Mouse (Mus musculus) erythroblast, embryonic 14.5 days (primary cell): ENCODE measurements around the gene Npepps.

Experiments used
- GATA1 ChIP-seq: IDR thresholded peaks from 2 replicates; pipeline ENCODE4 v1.6.1; 2012; ENCODE audit warnings: low read length, inconsistent platforms, mixed read lengths
- TAL1 ChIP-seq: IDR thresholded peaks from 3 replicates; pipeline ENCODE4 v1.6.1; 2012; ENCODE audit warnings: low read length, inconsistent platforms, mixed read lengths

DNA sequence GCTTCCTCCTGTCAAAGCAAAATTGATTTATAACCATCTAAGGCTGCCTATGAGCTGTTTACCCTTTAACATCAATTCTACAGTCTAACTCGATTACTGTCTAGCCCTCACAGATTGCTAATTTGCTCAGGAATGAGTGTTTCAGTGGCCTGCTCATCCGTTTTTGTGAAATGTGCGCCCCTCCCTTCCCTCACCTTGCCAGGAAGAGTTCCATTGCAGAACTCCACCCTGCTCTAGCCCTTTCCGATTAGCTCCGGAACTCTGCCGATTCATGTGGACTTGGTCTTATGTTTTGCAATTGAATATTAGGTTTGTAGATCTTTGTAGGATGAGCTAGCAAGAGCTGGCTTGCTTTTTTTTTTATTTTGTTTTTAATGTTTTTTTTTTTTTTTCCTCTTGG is 1.7 kb upstream of the Npepps start:
- TF ChIP-seq GATA1 (no peak), TAL1 (no peak)
